Comparison of ENCODE assay signal across 7 mouse cellular contexts in the genomic region with DNA sequence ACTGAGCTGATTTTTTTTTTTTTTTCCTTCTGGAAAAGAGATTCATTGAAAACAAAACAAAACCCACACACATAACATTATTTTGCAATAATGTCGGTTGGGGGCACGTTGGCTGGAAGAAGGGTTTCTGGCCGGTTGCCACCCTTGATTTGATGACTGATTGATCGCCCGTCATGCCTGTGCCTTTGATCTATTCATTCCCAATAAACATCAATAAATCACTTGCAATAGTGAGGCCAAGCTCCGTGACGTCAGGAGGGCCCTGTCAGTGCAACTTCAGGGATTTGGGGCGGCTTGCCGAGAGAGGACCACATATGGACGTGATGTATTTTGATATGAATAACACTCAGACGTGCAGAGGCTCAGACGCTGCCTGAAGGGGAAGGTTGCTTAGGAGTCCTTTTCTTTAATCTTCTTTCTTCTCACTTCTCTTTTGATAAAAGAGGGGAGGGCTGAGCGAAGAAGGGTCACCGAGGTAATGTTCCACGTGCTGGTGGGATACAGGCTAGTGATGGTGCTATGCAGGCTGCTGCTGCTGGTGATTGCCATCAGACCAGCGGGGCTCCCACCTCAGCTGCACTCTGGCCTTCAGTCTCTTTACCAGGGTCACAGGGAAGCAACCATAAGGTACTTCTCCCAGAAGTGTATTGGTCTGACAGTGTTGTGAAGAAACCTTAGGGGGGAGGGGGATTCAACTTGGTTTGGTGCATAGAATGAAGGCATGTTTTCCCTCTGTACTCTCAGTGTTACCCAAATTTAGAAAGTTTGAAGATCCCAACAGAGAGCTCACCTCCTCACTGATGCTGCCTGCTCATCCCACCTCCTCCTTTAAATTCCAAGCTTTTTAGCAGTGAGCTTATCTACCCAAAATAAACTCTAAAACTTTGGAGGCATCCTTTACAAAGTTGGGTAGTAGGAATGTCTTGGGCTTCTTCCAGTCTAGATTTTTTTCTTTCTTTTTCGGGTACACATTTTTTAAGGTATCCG. TPM values are rescaled to one million over a fixed set of nuclear protein-coding genes. Genes with fewer than 3 reads are reported as not detected.
DNase-seq lines count a peak whose midpoint lies in the region; ATAC-seq lines count a peak whose summit lies in the region.

No protein-coding gene starts in this region.

- no peaks in the 10 kb centered on the region for H3K9me3 ChIP-seq in forebrain, embryonic 15.5 days
- no peaks in the 10 kb centered on the region for H3K9me3 ChIP-seq in liver, embryonic 15.5 days (replicated peaks)

- 8% methylated on average over 18 of the region's 18 CpGs for WGBS in forebrain, embryonic 15.5 days
- WGBS in liver, embryonic 15.5 days (ENCODE audit: insufficient replicate concordance) = 14% methylated on average over 18 of the region's 18 CpGs

- H3K4me2 ChIP-seq in forebrain, embryonic 15.5 days (replicated peaks) = peak overlapping the region; percentile 94
- peak overlapping the region; percentile 69 for H3K4me2 ChIP-seq in liver, embryonic 15.5 days

- DNase-seq in retina, postnatal 1 day = peak; percentile 39
- DNase-seq in retina, embryonic 14.5 days (ENCODE audit: low spot score) = no peak
- DNase-seq in adrenal gland, postnatal 10 days = no peak
- DNase-seq in adrenal gland, postnatal 4 days (ENCODE audit: low spot score in 2 of 2) = no peak
- no peak for DNase-seq in frontal cortex, adult 2 months (ENCODE audit: extremely low spot score in 1 of 2, low spot score in 1 of 2)

- peak overlapping the region; percentile 78 for H3K9ac ChIP-seq in forebrain, embryonic 15.5 days (replicated peaks)
- H3K9ac ChIP-seq in liver, embryonic 15.5 days = no peak overlapping the region

- H3K27me3 ChIP-seq in forebrain, embryonic 15.5 days = peaks cover 13% of the 10 kb centered on the region
- peaks cover 71% of the 10 kb centered on the region for H3K27me3 ChIP-seq in liver, embryonic 15.5 days

- H3K4me1 ChIP-seq in forebrain, embryonic 15.5 days = peaks cover 56% of the 10 kb centered on the region
- peaks cover 11% of the 10 kb centered on the region for H3K4me1 ChIP-seq in liver, embryonic 15.5 days (replicated peaks)

- peak overlapping the region; percentile 84 for H3K27ac ChIP-seq in forebrain, embryonic 15.5 days (replicated peaks)
- H3K27ac ChIP-seq in liver, embryonic 15.5 days (replicated peaks) = no peak overlapping the region

- H3K4me3 ChIP-seq in forebrain, embryonic 15.5 days = peak overlapping the region; percentile 90
- H3K4me3 ChIP-seq in liver, embryonic 15.5 days (replicated peaks) = no peak overlapping the region

- H3K36me3 ChIP-seq in forebrain, embryonic 15.5 days = no peaks in the 10 kb centered on the region
- H3K36me3 ChIP-seq in liver, embryonic 15.5 days (replicated peaks) = no peaks in the 10 kb centered on the region

- ATAC-seq in forebrain, embryonic 15.5 days (replicated peaks) = no peak
- no peak for ATAC-seq in liver, embryonic 15.5 days (ENCODE audit: insufficient read depth)

RNA-seq across cellular contexts. Expression of gene Tshz3, which starts 1.4 kb away (rescaled TPM):
- 20.0 and 20.8 TPM in 2 replicates for polyA plus RNA-seq in forebrain, embryonic 15.5 days (2015; fragmentation: Nextera tagmentation; extraction: Ambion mirVana)
- polyA plus RNA-seq in liver, embryonic 15.5 days (2015; fragmentation: Nextera tagmentation; extraction: Ambion mirVana) = 0.51 and 0.61 TPM in 2 replicates
- 1 to 10 TPM; 5.1 to 6.1 TPM for total RNA-seq in adrenal gland, postnatal 10 days (2021)
- total RNA-seq in adrenal gland, postnatal 4 days (2021) = 1 to 10 TPM; 8.0 to 9.0 TPM
- polyA plus RNA-seq in frontal cortex, adult 2 months (2012; rRNA removed) = 14.8 and 18.1 TPM in 2 replicates
